Mouse (Mus musculus) limb, embryonic 10.5 days (tissue): ENCODE data around the gene Traf7. TPM values are rescaled to one million over a fixed set of nuclear protein-coding genes. Genes with fewer than 3 reads are reported as not detected.

Experiments used
- DNase-seq: peaks from one replicate; pipeline ENCODE4 v3.0.0-alpha.2; 2017; ENCODE audit warnings: low spot score
- H3K27ac ChIP-seq: fragments of 300-500 bp; sonication (generic); 2 replicates; pipeline ENCODE4 v1.5.1; 2016; ENCODE audit warnings: mild to moderate bottlenecking
- H3K27me3 ChIP-seq: fragments of 300-500 bp; sonication (generic); 2 replicates; pipeline ENCODE4 v1.6.1; 2016; ENCODE audit warnings: low read depth, mild to moderate bottlenecking; ENCODE audit not compliant: poor library complexity, severe bottlenecking
- H3K36me3 ChIP-seq: fragments of 300-500 bp; sonication (generic); 2 replicates; pipeline ENCODE4 v1.6.1; 2016; ENCODE audit warnings: mild to moderate bottlenecking, moderate library complexity
- H3K4me1 ChIP-seq: fragments of 300-500 bp; sonication (generic); 2 replicates; pipeline ENCODE4 v1.6.1; 2016
- H3K4me3 ChIP-seq: fragments of 300-500 bp; sonication (generic); 2 replicates; pipeline ENCODE4 v1.5.1; 2016; ENCODE audit warnings: mild to moderate bottlenecking, moderate library complexity
- H3K9me3 ChIP-seq: fragments of 300-500 bp; sonication (generic); replicated peaks from 2 replicates; pipeline ENCODE4 v1.6.1; 2016; ENCODE audit warnings: mild to moderate bottlenecking
- WGBS: fragments of 180-500 bp; shearing (Covaris S2); methylation state at CpG from one replicate; pipeline ENCODE4 v1.1.7; 2016; 5-methylcytosine and 5-hydroxymethylcytosine counted together
- polyA plus RNA-seq: library from polyadenylated mRNA; unstranded; fragments of >200 nt; fragmentation: Nextera tagmentation; extraction: Ambion mirVana; gene quantifications from 2 replicates; pipeline ENCODE4 v1.2.1, GENCODE M21; 2016

Traf7 gene
- polyA plus RNA-seq, 1 experiment from 2014 or later, result 125 TPM

GRCm38 (mm10) chr17:24558600-24559099 lies 30.9 kb upstream of the Traf7 start:
- H3K27me3 ChIP-seq, result no peaks in the 10 kb centered on the region
- H3K36me3 ChIP-seq, result peaks cover 13% of the 10 kb centered on the region
- no peak overlapping the region for H3K4me3 ChIP-seq
- H3K27ac ChIP-seq, result peak overlapping the region; percentile 76
- 62% methylated on average over 4 of the region's 4 CpGs for WGBS
- H3K4me1 ChIP-seq, result peaks cover 24% of the 10 kb centered on the region
- no peak for DNase-seq
- H3K9me3 ChIP-seq, result no peaks in the 10 kb centered on the region

- no peak overlapping the region for H3K4me3 ChIP-seq
These were observed 29.4 kb upstream of the Traf7 start for GRCm38 (mm10) chr17:24557091-24557490.

GRCm38 (mm10) chr17:24551050-24551444 lies 23.3 kb upstream of the Traf7 start:
- DNase-seq, result no peak
- peak overlapping the region; percentile 77 for H3K4me3 ChIP-seq
- peak overlapping the region; percentile 93 for H3K27ac ChIP-seq
- H3K27me3 ChIP-seq, result peaks cover 17% of the 10 kb centered on the region
- 49% methylated on average over 3 of the region's 3 CpGs for WGBS
- no peaks in the 10 kb centered on the region; the same call in 1 of the 2 replicates for H3K36me3 ChIP-seq
- H3K9me3 ChIP-seq, result no peaks in the 10 kb centered on the region
- peaks cover 32% of the 10 kb centered on the region for H3K4me1 ChIP-seq

More at GRCm38 (mm10) chr17:24557091-24557490, 29.4 kb upstream of the Traf7 start:
- WGBS, result 94% methylated on average over 7 of the region's 7 CpGs
- Histone ChIP-seq H3K4me1 (peaks cover 25% of the 10 kb centered on the region), H3K27me3 (no peaks in the 10 kb centered on the region), H3K36me3 (peaks cover 13% of the 10 kb centered on the region), H3K9me3 (no peaks in the 10 kb centered on the region), H3K27ac (no peak overlapping the region)
- DNase-seq, result no peak

GRCm38 (mm10) chr17:24550416-24551049 lies 22.8 kb upstream of the Traf7 start:
- H3K4me1 ChIP-seq, result peaks cover 32% of the 10 kb centered on the region
- H3K27me3 ChIP-seq, result peaks cover 17% of the 10 kb centered on the region
- no peaks in the 10 kb centered on the region for H3K9me3 ChIP-seq
- no peaks in the 10 kb centered on the region; the same call in 1 of the 2 replicates for H3K36me3 ChIP-seq
- peak; percentile 84 for DNase-seq
- H3K27ac ChIP-seq, result peak overlapping the region; percentile 93
- WGBS, result under 1% methylated on average over 44 of the region's 44 CpGs
- peak overlapping the region; percentile 77 for H3K4me3 ChIP-seq

- peak; percentile 98 for DNase-seq
- Histone ChIP-seq H3K36me3 (no peaks in the 10 kb centered on the region; the same call in 1 of the 2 replicates), H3K27ac (peak within 1 kb of the TSS; percentile 93), H3K27me3 (peaks cover 19% of the 10 kb centered on the region), H3K4me3 (peak within 1 kb of the TSS; percentile 77), H3K4me1 (peaks cover 33% of the 10 kb centered on the region), H3K9me3 (no peaks in the 10 kb centered on the region)
- under 1% methylated on average over 71 of the region's 72 CpGs for WGBS
These were observed 22.1 kb upstream of the Traf7 start, which contains the start of gene Pkd1 for GRCm38 (mm10) chr17:24549618-24550415. Pkd1 (plus strand) TSS chr17:24549834.

- no peaks in the 10 kb centered on the region for H3K9me3 ChIP-seq
- peak overlapping the region; percentile 77 for H3K4me3 ChIP-seq
- WGBS, result 5% methylated on average over 23 of the region's 23 CpGs
- no peaks in the 10 kb centered on the region for H3K36me3 ChIP-seq
- DNase-seq, result peak; percentile 50
- peaks cover 25% of the 10 kb centered on the region for H3K27me3 ChIP-seq
- peaks cover 37% of the 10 kb centered on the region for H3K4me1 ChIP-seq
- H3K27ac ChIP-seq, result peak overlapping the region; percentile 93
These were observed 21.3 kb upstream of the Traf7 start for GRCm38 (mm10) chr17:24548921-24549617.

- 44% methylated on average over 9 of the region's 9 CpGs for WGBS
- DNase-seq, result no peak
- Histone ChIP-seq H3K4me3 (peak overlapping the region; percentile 77), H3K36me3 (no peaks in the 10 kb centered on the region), H3K9me3 (no peaks in the 10 kb centered on the region), H3K27ac (peak overlapping the region; percentile 93), H3K27me3 (peaks cover 25% of the 10 kb centered on the region), H3K4me1 (peaks cover 37% of the 10 kb centered on the region)
These were observed 20.7 kb upstream of the Traf7 start for GRCm38 (mm10) chr17:24548435-24548834.

GRCm38 (mm10) chr17:24546234-24546633 lies 18.5 kb upstream of the Traf7 start:
- WGBS, result 91% methylated on average over 3 of the region's 3 CpGs
- Histone ChIP-seq H3K36me3 (no peaks in the 10 kb centered on the region), H3K27ac (no peak overlapping the region), H3K9me3 (no peaks in the 10 kb centered on the region), H3K4me3 (no peak overlapping the region), H3K27me3 (peaks cover 25% of the 10 kb centered on the region), H3K4me1 (peaks cover 27% of the 10 kb centered on the region)
- DNase-seq, result no peak

- no peak overlapping the region for H3K4me3 ChIP-seq
- H3K4me1 ChIP-seq, result peaks cover 18% of the 10 kb centered on the region
- peaks cover 25% of the 10 kb centered on the region for H3K27me3 ChIP-seq
- H3K36me3 ChIP-seq, result no peaks in the 10 kb centered on the region
- H3K9me3 ChIP-seq, result no peaks in the 10 kb centered on the region
- WGBS, result 98% methylated on average over 2 of the region's 2 CpGs
- no peak for DNase-seq
- no peak overlapping the region for H3K27ac ChIP-seq
These were observed 17.5 kb upstream of the Traf7 start for GRCm38 (mm10) chr17:24545247-24545646.

- WGBS, result 19% methylated on average over 12 of the region's 12 CpGs
- peak overlapping the region; percentile 28 for H3K4me3 ChIP-seq
- H3K36me3 ChIP-seq, result no peaks in the 10 kb centered on the region
- no peaks in the 10 kb centered on the region for H3K9me3 ChIP-seq
- peak overlapping the region; percentile 56; the same call in 1 of the 2 replicates for H3K27ac ChIP-seq
- peak; percentile 40 for DNase-seq
- peaks cover 25% of the 10 kb centered on the region for H3K27me3 ChIP-seq
- peaks cover 16% of the 10 kb centered on the region for H3K4me1 ChIP-seq
These were observed 16.9 kb upstream of the Traf7 start for GRCm38 (mm10) chr17:24544613-24545012.

- Histone ChIP-seq H3K4me1 (peaks cover 18% of the 10 kb centered on the region), H3K36me3 (no peaks in the 10 kb centered on the region), H3K27me3 (peaks cover 8% of the 10 kb centered on the region; the same call in 1 of the 2 replicates), H3K4me3 (no peak overlapping the region), H3K27ac (no peak overlapping the region), H3K9me3 (no peaks in the 10 kb centered on the region)
- 16% methylated on average over 3 of the region's 3 CpGs for WGBS
- peak; percentile 41 for DNase-seq
These were observed 12.6 kb upstream of the Traf7 start for GRCm38 (mm10) chr17:24540375-24540774.

- H3K27ac ChIP-seq, result no peak overlapping the region
- peaks cover 13% of the 10 kb centered on the region for H3K4me1 ChIP-seq
- no peaks in the 10 kb centered on the region for H3K27me3 ChIP-seq
- DNase-seq, result peak; percentile 52
- 72% methylated on average over 8 of the region's 8 CpGs for WGBS
- H3K36me3 ChIP-seq, result no peaks in the 10 kb centered on the region
- H3K4me3 ChIP-seq, result no peak overlapping the region
- H3K9me3 ChIP-seq, result no peaks in the 10 kb centered on the region
These were observed 11.2 kb upstream of the Traf7 start for GRCm38 (mm10) chr17:24538950-24539349.
